Mouse (Mus musculus): ENCODE measurements at regions not wholly inside any gene's neighbourhood (a gene's known extent, or its start where the extent isn't known, plus 50 kb on each side); places are given as distances from the start of the nearest gene placed in this dataset.

- Histone ChIP-seq H3K4me2 (no peak overlapping the region), H3K36me3 (ENCODE audit: insufficient read depth) (no peaks in the 10 kb centered on the region), H3K4me1 (ENCODE audit: insufficient read depth) (no peaks in the 10 kb centered on the region), H3K27me3 (ENCODE audit: insufficient read depth, low read length) (no peaks in the 10 kb centered on the region), H3K9ac (no peak overlapping the region), H3K9me3 (ENCODE audit: low read depth, low read length) (no peaks in the 10 kb centered on the region), H3K4me3 (ENCODE audit: low read depth, low read length) (no peak overlapping the region), H3K27ac (ENCODE audit: low read depth) (no peak overlapping the region)
- no peak for TF ChIP-seq CTCF (IDR thresholded peaks at IDR 0.05; ENCODE audit: low read depth)
- 57% methylated on average over 4 of the region's 4 CpGs for WGBS
- DNase-seq (peak; percentile 57), ATAC-seq (ENCODE audit: insufficient read depth) (no peak)
Measured at GRCm38 (mm10) chr11:7427771-7428170, 214.0 kb upstream of the Igfbp3 start.

- H3K27ac ChIP-seq (ENCODE audit: low read depth) = no peak overlapping the region
- no peak for ATAC-seq (ENCODE audit: insufficient read depth)
Measured at GRCm38 (mm10) chr11:7425233-7425632, 211.5 kb upstream of the Igfbp3 start.

GRCm38 (mm10) chr11:7424082-7424471, 210.4 kb upstream of the Igfbp3 start:
- no peak for DNase-seq
- no peak overlapping the region for H3K27ac ChIP-seq (ENCODE audit: low read depth)
- H3K4me3 ChIP-seq (ENCODE audit: low read depth, low read length) = no peak overlapping the region
- H3K4me1 ChIP-seq (ENCODE audit: insufficient read depth) = no peaks in the 10 kb centered on the region
- no peak overlapping the region for H3K4me2 ChIP-seq
- H3K36me3 ChIP-seq (ENCODE audit: insufficient read depth) = no peaks in the 10 kb centered on the region
- H3K9ac ChIP-seq = no peak overlapping the region
- no peaks in the 10 kb centered on the region for H3K27me3 ChIP-seq (ENCODE audit: insufficient read depth, low read length)
- 33% methylated on average over 5 of the region's 5 CpGs for WGBS
- no peak for TF ChIP-seq CTCF (IDR thresholded peaks at IDR 0.05; ENCODE audit: low read depth)
- ATAC-seq (ENCODE audit: insufficient read depth) = no peak
- H3K9me3 ChIP-seq (ENCODE audit: low read depth, low read length) = no peaks in the 10 kb centered on the region

More at GRCm38 (mm10) chr11:7425233-7425632, 211.5 kb upstream of the Igfbp3 start:
- no peak overlapping the region for H3K4me2 ChIP-seq
- no peaks in the 10 kb centered on the region for H3K9me3 ChIP-seq (ENCODE audit: low read depth, low read length)
- H3K4me3 ChIP-seq (ENCODE audit: low read depth, low read length) = no peak overlapping the region
- no peaks in the 10 kb centered on the region for H3K36me3 ChIP-seq (ENCODE audit: insufficient read depth)
- no peak overlapping the region for H3K9ac ChIP-seq
- TF ChIP-seq CTCF (IDR thresholded peaks at IDR 0.05; ENCODE audit: low read depth) = no peak
- no peaks in the 10 kb centered on the region for H3K4me1 ChIP-seq (ENCODE audit: insufficient read depth)
- WGBS = 94% methylated on average over 1 of the region's 1 CpGs
- no peak for DNase-seq
- no peaks in the 10 kb centered on the region for H3K27me3 ChIP-seq (ENCODE audit: insufficient read depth, low read length)

- TF ChIP-seq CTCF (IDR thresholded peaks at IDR 0.05; ENCODE audit: low read depth) = no peak
- Histone ChIP-seq H3K36me3 (ENCODE audit: insufficient read depth) (no peaks in the 10 kb centered on the region), H3K4me3 (ENCODE audit: low read depth, low read length) (no peak overlapping the region), H3K9me3 (ENCODE audit: low read depth, low read length) (no peaks in the 10 kb centered on the region), H3K27ac (ENCODE audit: low read depth) (no peak overlapping the region), H3K4me2 (no peak overlapping the region), H3K27me3 (ENCODE audit: insufficient read depth, low read length) (no peaks in the 10 kb centered on the region), H3K9ac (no peak overlapping the region), H3K4me1 (ENCODE audit: insufficient read depth) (no peaks in the 10 kb centered on the region)
- WGBS = 20% methylated on average over 13 of the region's 13 CpGs
- DNase-seq = no peak
- ATAC-seq (ENCODE audit: insufficient read depth) = no peak
Measured at GRCm38 (mm10) chr11:7423276-7424081, 209.8 kb upstream of the Igfbp3 start.

GRCm38 (mm10) chr11:7412631-7413030, 198.9 kb upstream of the Igfbp3 start:
- WGBS = 77% methylated on average over 3 of the region's 3 CpGs
- H3K4me2 ChIP-seq = no peak overlapping the region
- H3K9ac ChIP-seq = no peak overlapping the region
- H3K4me1 ChIP-seq (ENCODE audit: insufficient read depth) = no peaks in the 10 kb centered on the region
- no peaks in the 10 kb centered on the region for H3K36me3 ChIP-seq (ENCODE audit: insufficient read depth)
- DNase-seq (no peak), ATAC-seq (ENCODE audit: insufficient read depth) (no peak)
- H3K27ac ChIP-seq (ENCODE audit: low read depth) = no peak overlapping the region
- H3K4me3 ChIP-seq (ENCODE audit: low read depth, low read length) = no peak overlapping the region
- no peak for TF ChIP-seq CTCF (IDR thresholded peaks at IDR 0.05; ENCODE audit: low read depth)
- H3K27me3 ChIP-seq (ENCODE audit: insufficient read depth, low read length) = no peaks in the 10 kb centered on the region
- H3K9me3 ChIP-seq (ENCODE audit: low read depth, low read length) = no peaks in the 10 kb centered on the region

- no peaks in the 10 kb centered on the region for H3K4me1 ChIP-seq (ENCODE audit: insufficient read depth)
- no peak overlapping the region for H3K27ac ChIP-seq (ENCODE audit: low read depth)
- H3K36me3 ChIP-seq (ENCODE audit: insufficient read depth) = no peaks in the 10 kb centered on the region
- no peak overlapping the region for H3K4me2 ChIP-seq
- no peaks in the 10 kb centered on the region for H3K9me3 ChIP-seq (ENCODE audit: low read depth, low read length)
- ATAC-seq (ENCODE audit: insufficient read depth) = no peak
- H3K9ac ChIP-seq = no peak overlapping the region
- no peak for TF ChIP-seq CTCF (IDR thresholded peaks at IDR 0.05; ENCODE audit: low read depth)
- DNase-seq = no peak
- H3K4me3 ChIP-seq (ENCODE audit: low read depth, low read length) = no peak overlapping the region
- H3K27me3 ChIP-seq (ENCODE audit: insufficient read depth, low read length) = no peaks in the 10 kb centered on the region
Measured at GRCm38 (mm10) chr11:7408992-7409391, 195.3 kb upstream of the Igfbp3 start.

GRCm38 (mm10) chr11:7404666-7405065, 190.9 kb upstream of the Igfbp3 start:
- no peak for DNase-seq
- Histone ChIP-seq H3K9ac (no peak overlapping the region), H3K27me3 (ENCODE audit: insufficient read depth, low read length) (no peaks in the 10 kb centered on the region), H3K4me3 (ENCODE audit: low read depth, low read length) (no peak overlapping the region), H3K4me2 (no peak overlapping the region), H3K9me3 (ENCODE audit: low read depth, low read length) (no peaks in the 10 kb centered on the region), H3K27ac (ENCODE audit: low read depth) (no peak overlapping the region), H3K4me1 (ENCODE audit: insufficient read depth) (no peaks in the 10 kb centered on the region), H3K36me3 (ENCODE audit: insufficient read depth) (no peaks in the 10 kb centered on the region)
- WGBS = 68% methylated on average over 4 of the region's 4 CpGs
- no peak for TF ChIP-seq CTCF (IDR thresholded peaks at IDR 0.05; ENCODE audit: low read depth)
- ATAC-seq (ENCODE audit: insufficient read depth) = no peak

Measured in lung, embryonic 14.5 days (tissue).